Mouse (Mus musculus): ENCODE measurements at regions not wholly inside any gene's neighbourhood (a gene's known extent, or its start where the extent isn't known, plus 50 kb on each side); places are given as distances from the start of the nearest gene placed in this dataset.

GRCm38 (mm10) chr9:51518376-51518775, 189.7 kb upstream of the 1810046K07Rik start:
- DNase-seq (ENCODE audit: low spot score) = peak; percentile 8

- DNase-seq (ENCODE audit: low spot score) = no peak
These were observed 194.8 kb upstream of the 1810046K07Rik start for GRCm38 (mm10) chr9:51523471-51523870.

GRCm38 (mm10) chr9:51525906-51526305, 197.2 kb upstream of the 1810046K07Rik start:
- no peak for DNase-seq (ENCODE audit: low spot score)

- DNase-seq (ENCODE audit: low spot score) = no peak
These were observed 210.2 kb upstream of the 1810046K07Rik start for GRCm38 (mm10) chr9:51538894-51539293.

GRCm38 (mm10) chr9:51541940-51542339, 213.2 kb upstream of the 1810046K07Rik start:
- no peak for DNase-seq (ENCODE audit: low spot score)

GRCm38 (mm10) chr9:51572040-51572439, 193.1 kb upstream of the Arhgap20 start:
- DNase-seq (ENCODE audit: low spot score) = no peak

- DNase-seq (ENCODE audit: low spot score) = no peak
These were observed 183.5 kb upstream of the Arhgap20 start for GRCm38 (mm10) chr9:51581601-51582000.

GRCm38 (mm10) chr9:51593707-51594106, 171.4 kb upstream of the Arhgap20 start:
- DNase-seq (ENCODE audit: low spot score) = no peak

GRCm38 (mm10) chr9:51598706-51599105, 166.4 kb upstream of the Arhgap20 start:
- DNase-seq (ENCODE audit: low spot score) = no peak

GRCm38 (mm10) chr9:51608158-51608557, 157.0 kb upstream of the Arhgap20 start:
- DNase-seq (ENCODE audit: low spot score) = no peak

GRCm38 (mm10) chr9:51608697-51609456, 156.3 kb upstream of the Arhgap20 start:
- no peak for DNase-seq (ENCODE audit: low spot score)

GRCm38 (mm10) chr9:51626156-51626555, 139.0 kb upstream of the Arhgap20 start:
- no peak for DNase-seq (ENCODE audit: low spot score)

GRCm38 (mm10) chr9:51636097-51636496, 129.0 kb upstream of the Arhgap20 start:
- DNase-seq (ENCODE audit: low spot score) = no peak

- DNase-seq (ENCODE audit: low spot score) = no peak
These were observed 128.5 kb upstream of the Arhgap20 start for GRCm38 (mm10) chr9:51636559-51637127.

GRCm38 (mm10) chr9:51637131-51637920, 127.8 kb upstream of the Arhgap20 start:
- DNase-seq (ENCODE audit: low spot score) = no peak

- DNase-seq (ENCODE audit: low spot score) = no peak
These were observed 123.4 kb upstream of the Arhgap20 start for GRCm38 (mm10) chr9:51641706-51642105.

- DNase-seq (ENCODE audit: low spot score) = no peak
These were observed 119.7 kb upstream of the Arhgap20 start for GRCm38 (mm10) chr9:51645426-51645825.

- DNase-seq (ENCODE audit: low spot score) = no peak
These were observed 111.5 kb upstream of the Arhgap20 start for GRCm38 (mm10) chr9:51653376-51654292.

- DNase-seq (ENCODE audit: low spot score) = no peak
These were observed 110.5 kb upstream of the Arhgap20 start for GRCm38 (mm10) chr9:51654645-51655044.

GRCm38 (mm10) chr9:51657796-51658195, 107.3 kb upstream of the Arhgap20 start:
- no peak for DNase-seq (ENCODE audit: low spot score)

GRCm38 (mm10) chr9:51660908-51661874, 103.9 kb upstream of the Arhgap20 start:
- no peak for DNase-seq (ENCODE audit: low spot score)

Measured in layer of hippocampus, adult 9-10 months (tissue).